Mouse (Mus musculus) brain, embryonic 14.5 days (tissue): ENCODE measurements at regions not wholly inside any gene's neighbourhood (a gene's known extent, or its start where the extent isn't known, plus 50 kb on each side); places are given as distances from the start of the nearest gene placed in this dataset.

Experiments used
- CTCF ChIP-seq: fragments of 200-500 bp; IDR thresholded peaks from 2 replicates; pipeline ENCODE4 v1.5.1; 2012; ENCODE audit warnings: inconsistent platforms, mild to moderate bottlenecking, moderate library complexity, borderline replicate concordance; ENCODE audit not compliant: insufficient read depth, insufficient read length; ENCODE audit errors: extremely low read depth
- POLR2A ChIP-seq: fragments of 200-500 bp; IDR thresholded peaks from 2 replicates; pipeline ENCODE4 v1.6.1; 2012; ENCODE audit warnings: mild to moderate bottlenecking, inconsistent platforms, borderline replicate concordance; ENCODE audit not compliant: poor library complexity, insufficient read depth, insufficient read length, severe bottlenecking; ENCODE audit errors: extremely low read depth

DNA sequence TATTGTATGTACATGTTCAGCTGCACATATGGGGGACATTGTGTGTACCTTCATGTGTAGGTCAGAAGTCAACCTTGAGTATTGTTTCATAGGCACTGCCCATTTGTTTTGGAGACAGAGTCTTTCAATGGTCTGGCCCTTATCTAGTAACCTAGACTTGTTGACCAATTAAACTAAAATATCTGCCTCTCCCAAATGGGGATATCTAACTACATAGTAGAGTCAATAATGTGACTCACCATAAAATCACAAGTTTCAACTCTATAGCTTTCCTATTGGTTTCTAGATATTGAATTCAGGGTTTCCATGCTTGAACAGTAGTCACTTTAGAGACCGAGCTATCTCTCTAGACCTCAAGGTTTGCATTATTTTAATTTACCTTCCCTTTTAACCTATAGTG lies 174.0 kb upstream of the Celf2 start:
- no peak for TF ChIP-seq CTCF
- no peak for TF ChIP-seq POLR2A
